Mouse (Mus musculus) mouse trophoblast stem cell (cell line): ENCODE results near the gene Il12rb1.

Experiments used
- in situ Hi-C, 2 experiments: fragments of 300-500 bp; cut with MseI, MboI; formaldehyde crosslinking; loops; 2 replicates in 1 of 2; 3 replicates in 1 of 2; pipeline ENCODE4 v1.15.1; 2025

Il12rb1 gene

GRCm38 (mm10) chr8:70850947-70851346 lies 42.7 kb downstream of the Il12rb1 start:
- in situ Hi-C loops, result no loop called here

DNA sequence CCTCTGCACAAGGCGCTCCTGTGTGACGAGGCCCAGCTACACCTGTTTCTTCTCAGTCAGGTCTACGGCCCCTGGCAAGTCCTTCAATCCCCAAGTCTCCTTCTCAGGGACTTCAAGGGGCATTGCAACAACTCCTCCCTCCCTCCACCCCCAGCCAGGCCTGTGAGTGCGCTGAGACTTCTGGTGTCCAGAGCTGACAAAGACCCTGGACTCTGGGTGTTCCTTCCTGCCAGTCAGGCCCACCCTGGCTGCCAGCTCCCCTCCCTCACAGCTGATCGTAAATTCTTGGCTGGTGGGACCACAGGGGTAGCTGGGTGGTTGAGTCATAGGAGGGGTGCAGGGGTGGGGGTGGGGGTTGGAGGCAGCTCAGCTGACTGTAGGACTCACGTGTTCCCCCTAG lies 43.6 kb downstream of the Il12rb1 start:
- in situ Hi-C loops, result no loop called here

- in situ Hi-C loops, result no loop called here
Observed at GRCm38 (mm10) chr8:70852595-70853231, 44.5 kb downstream of the Il12rb1 start.

GRCm38 (mm10) chr8:70853863-70854262 lies 45.6 kb downstream of the Il12rb1 start:
- in situ Hi-C loops, result no loop called here

DNA sequence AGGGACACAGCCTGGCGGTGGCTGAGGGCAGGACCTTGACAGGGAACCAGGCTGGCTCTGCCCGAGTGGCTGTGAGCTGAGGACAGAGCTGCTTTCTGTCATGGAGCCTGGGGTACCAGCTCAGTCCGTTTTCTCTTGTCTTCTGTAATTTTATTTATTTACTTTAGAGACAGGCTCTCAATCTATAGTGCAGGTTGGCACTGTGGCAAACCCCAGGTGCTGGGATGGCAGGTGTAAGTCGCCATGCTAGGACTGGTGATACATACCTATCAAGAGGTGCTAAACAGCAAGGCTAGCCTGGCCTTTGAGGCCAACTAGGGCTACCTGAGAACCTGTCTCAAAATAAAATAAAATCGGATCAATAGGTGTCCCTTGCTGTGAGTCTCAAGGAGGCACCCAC lies 47.8 kb downstream of the Il12rb1 start:
- in situ Hi-C loops, result no loop called here

GRCm38 (mm10) chr8:70856541-70857197 lies 48.4 kb downstream of the Il12rb1 start:
- in situ Hi-C loops, result no loop called here

DNA sequence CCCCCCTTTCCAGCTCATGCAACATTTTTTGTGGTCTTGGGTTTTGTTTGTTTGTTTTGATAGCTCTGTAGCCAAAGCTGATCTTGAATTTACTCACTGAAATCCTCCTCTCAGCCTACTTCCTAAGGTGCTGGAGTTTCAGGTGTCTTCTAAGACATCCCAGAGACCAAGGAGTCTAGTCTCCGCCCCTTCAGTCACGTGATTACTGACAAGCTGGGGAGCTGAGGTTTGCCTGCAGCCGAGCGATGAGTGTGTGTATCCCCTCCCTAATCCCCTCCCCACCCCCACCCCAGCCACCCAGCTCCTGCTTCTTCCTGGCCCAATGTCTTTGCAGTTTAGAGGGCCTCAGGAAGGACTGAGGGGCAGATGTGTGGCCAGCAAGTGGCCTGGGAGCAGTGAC lies 49.3 kb downstream of the Il12rb1 start:
- in situ Hi-C loops, result no loop called here

- in situ Hi-C loops, result no loop called here
Observed at GRCm38 (mm10) chr8:70862824-70863641, 54.8 kb downstream of the Il12rb1 start, which contains the start of gene Kcnn1. Kcnn1 (minus strand) TSS chr8:70863258.

GRCm38 (mm10) chr8:70863956-70864711 lies 55.9 kb downstream of the Il12rb1 start:
- in situ Hi-C loops, result no loop called here

DNA sequence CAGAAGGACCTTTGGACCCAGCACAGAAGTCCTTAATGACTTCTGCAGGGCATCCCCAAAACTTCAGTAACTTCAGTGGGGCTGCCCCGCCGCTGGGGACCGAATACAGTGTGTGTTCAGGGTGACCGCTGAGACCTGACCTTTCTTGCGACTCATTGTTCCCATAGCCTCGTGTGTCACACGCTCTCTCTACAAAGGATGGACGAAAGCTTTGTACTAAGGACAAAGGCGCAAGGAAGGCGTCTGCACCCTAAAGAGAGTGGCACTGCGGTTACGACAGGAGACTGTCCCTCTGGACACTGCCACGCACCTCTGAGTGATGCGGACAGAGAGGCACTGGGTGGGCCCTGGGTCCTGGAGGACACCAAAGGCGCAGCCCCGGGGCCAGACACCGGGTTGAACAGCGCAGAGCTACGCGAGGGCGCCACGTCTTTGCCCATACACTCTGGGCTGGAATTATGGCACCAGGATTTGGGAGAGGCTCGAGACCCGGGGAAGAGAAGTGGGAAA lies 56.5 kb downstream of the Il12rb1 start:
- in situ Hi-C loops, result no loop called here

DNA sequence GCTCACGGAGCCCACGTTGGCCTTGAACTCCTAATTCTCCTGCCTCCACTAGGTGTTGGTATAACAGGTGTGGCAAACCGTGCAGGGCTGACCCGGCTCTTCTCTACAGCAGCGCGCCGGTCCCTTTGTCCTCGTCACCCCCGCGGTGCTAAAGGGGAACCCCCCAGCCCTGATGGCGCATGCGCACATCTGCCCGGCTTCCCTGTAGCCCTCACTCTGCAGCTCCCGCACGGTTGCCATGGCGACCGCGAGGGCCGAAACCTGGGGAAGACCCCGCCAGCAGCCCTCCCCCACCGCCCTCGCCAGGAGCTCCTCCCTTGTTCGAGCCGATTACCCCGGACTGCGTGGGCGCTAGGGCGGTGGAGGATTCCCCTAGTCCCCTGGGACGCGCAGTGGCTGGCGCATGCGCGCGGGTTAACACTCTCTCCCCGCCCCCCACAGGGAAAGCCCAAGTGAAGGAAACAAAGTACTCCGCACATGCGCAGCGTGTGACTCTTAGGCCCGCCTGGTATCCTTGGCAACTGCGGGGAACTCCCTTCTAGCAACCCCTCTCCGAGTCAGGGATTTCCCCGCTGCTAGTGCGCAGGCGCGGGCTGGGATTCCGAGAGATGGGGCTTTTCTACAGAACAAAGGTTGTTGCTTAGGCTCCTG lies 57.2 kb downstream of the Il12rb1 start:
- in situ Hi-C loops, result no loop called here

- in situ Hi-C loops, result no loop called here
Observed at GRCm38 (mm10) chr8:70866001-70866520, 57.8 kb downstream of the Il12rb1 start.

DNA sequence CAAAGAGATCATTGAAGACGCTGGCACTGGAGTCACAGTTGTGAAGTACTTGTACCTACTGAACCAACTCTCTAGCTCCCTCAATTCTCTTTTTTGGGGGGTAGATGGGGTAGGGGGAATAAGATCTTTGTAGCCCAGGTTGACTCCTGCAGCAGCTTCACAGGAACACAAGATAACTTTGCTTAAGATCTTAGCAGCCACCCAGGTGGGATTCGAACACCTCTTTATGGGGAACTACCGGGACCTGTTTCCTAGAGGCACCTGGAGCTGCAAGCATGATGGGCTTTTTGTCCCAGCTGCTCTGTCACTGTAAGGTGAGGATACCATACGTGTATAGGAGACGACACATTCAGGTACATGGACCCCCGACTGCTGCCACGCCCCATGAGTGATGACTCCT lies 58.3 kb downstream of the Il12rb1 start:
- in situ Hi-C loops, result no loop called here

GRCm38 (mm10) chr8:70868559-70869198 lies 60.4 kb downstream of the Il12rb1 start:
- in situ Hi-C loops, result no loop called here

DNA sequence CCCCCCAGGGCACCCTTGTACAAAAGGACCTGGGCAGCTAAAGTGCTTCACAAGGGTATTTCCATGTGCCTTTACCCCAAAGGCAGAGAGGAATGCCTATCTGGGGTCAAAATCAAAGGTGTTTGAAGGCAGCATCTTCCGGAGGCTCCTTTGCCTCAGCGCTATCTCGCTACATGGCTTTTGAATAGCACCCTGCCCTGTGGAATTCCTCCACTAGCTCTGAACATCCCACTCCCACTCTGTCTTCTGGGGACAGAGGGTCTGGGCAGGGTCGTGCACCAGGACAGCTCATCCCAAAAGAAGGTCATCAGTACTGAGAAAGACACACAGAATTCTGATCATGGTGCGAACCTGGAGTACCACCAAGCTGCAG lies 60.9 kb downstream of the Il12rb1 start:
- in situ Hi-C loops, result no loop called here

GRCm38 (mm10) chr8:70869601-70870041 lies 61.4 kb downstream of the Il12rb1 start:
- in situ Hi-C loops, result no loop called here
